Mouse (Mus musculus) adrenal gland, adult 18-20 months (tissue): ENCODE measurements around the gene Smim4. TPM values are rescaled to one million over a fixed set of nuclear protein-coding genes. Genes with fewer than 3 reads are reported as not detected.

Experiments used
- DNase-seq, 2 experiments: peaks; one replicate each; pipeline ENCODE4 v3.0.0; 2021 to 2022; ENCODE audit warnings: low spot score in 2 of 2
- long read RNA-seq, 2 experiments: library from polyadenylated mRNA; stranded (forward); transcript quantifications; one replicate each; pipeline ENCODE4 v2.0.0; 2021
- total RNA-seq, 2 experiments: library from RNA; stranded (reverse); gene quantifications; 1 replicate in 1 of 2; 2 replicates in 1 of 2; pipeline ENCODE4 v1.2.3; 2021

Gene Smim4
- total RNA-seq: 10 to 100 TPM; 63.6 to 81.3 TPM
- long read RNA-seq, experiment 1, partial matches to known transcripts: 0 of 9 reads
- long read RNA-seq, experiment 1, other reads (novel, unspliced or antisense): 1 of 9 reads
- long read RNA-seq, experiment 2, transcript Smim4-203 (2 exons, 426 nt): minor isoform, 11 of 33 reads
- long read RNA-seq, experiment 2, transcript Smim4-201 (2 exons, 311 nt): major isoform, 22 of 33 reads
- long read RNA-seq, experiment 2, partial matches to known transcripts: 0 of 33 reads
- long read RNA-seq, experiment 2, other reads (novel, unspliced or antisense): 0 of 33 reads

- DNase-seq: peak; percentile 86 to 91
Observed at GRCm38 (mm10) chr14:31128826-31129219, at the start of gene Smim4. Gene Smim4, minus strand, starts transcription at chr14:31128956.

- DNase-seq: no peak
Observed at GRCm38 (mm10) chr14:31177715-31178114, 49.0 kb upstream of the Smim4 start.

- no peak for DNase-seq
Observed at GRCm38 (mm10) chr14:31177287-31177686, 48.5 kb upstream of the Smim4 start.

GRCm38 (mm10) chr14:31173537-31173936 lies 44.8 kb upstream of the Smim4 start:
- DNase-seq: no peak

GRCm38 (mm10) chr14:31172781-31173455 lies 44.2 kb upstream of the Smim4 start:
- peak in 1 of 2 experiments; percentile 28 for DNase-seq

GRCm38 (mm10) chr14:31171821-31172220 lies 43.1 kb upstream of the Smim4 start:
- DNase-seq: no peak

GRCm38 (mm10) chr14:31171386-31171785 lies 42.6 kb upstream of the Smim4 start:
- no peak for DNase-seq

GRCm38 (mm10) chr14:31170963-31171362 lies 42.2 kb upstream of the Smim4 start:
- DNase-seq: no peak

- no peak for DNase-seq
Observed at GRCm38 (mm10) chr14:31169508-31169907, 40.8 kb upstream of the Smim4 start.

- DNase-seq: peak in 1 of 2 experiments; percentile 21
Observed at GRCm38 (mm10) chr14:31168425-31168824, 39.7 kb upstream of the Smim4 start, which contains the start of gene Stab1. Gene Stab1, minus strand, starts transcription at chr14:31168641.

- DNase-seq: no peak
Observed at GRCm38 (mm10) chr14:31166827-31167226, 38.1 kb upstream of the Smim4 start.

GRCm38 (mm10) chr14:31165991-31166630 lies 37.4 kb upstream of the Smim4 start:
- no peak for DNase-seq

GRCm38 (mm10) chr14:31165458-31165857 lies 36.7 kb upstream of the Smim4 start:
- DNase-seq: no peak

- DNase-seq: no peak
Observed at GRCm38 (mm10) chr14:31165010-31165409, 36.3 kb upstream of the Smim4 start.

- no peak for DNase-seq
Observed at GRCm38 (mm10) chr14:31164067-31164466, 35.3 kb upstream of the Smim4 start.

- DNase-seq: no peak
Observed at GRCm38 (mm10) chr14:31161638-31162037, 32.9 kb upstream of the Smim4 start.

GRCm38 (mm10) chr14:31161191-31161590 lies 32.4 kb upstream of the Smim4 start:
- DNase-seq: no peak

- DNase-seq: no peak
Observed at GRCm38 (mm10) chr14:31160196-31161150, 31.7 kb upstream of the Smim4 start.

GRCm38 (mm10) chr14:31145694-31146093 lies 16.9 kb upstream of the Smim4 start:
- DNase-seq: no peak

GRCm38 (mm10) chr14:31141011-31141410 lies 12.3 kb upstream of the Smim4 start:
- DNase-seq: no peak

- no peak for DNase-seq
Observed at GRCm38 (mm10) chr14:31140141-31140540, 11.4 kb upstream of the Smim4 start.
